Mouse (Mus musculus): ENCODE measurements at regions not wholly inside any gene's neighbourhood (a gene's known extent, or its start where the extent isn't known, plus 50 kb on each side); places are given as distances from the start of the nearest gene placed in this dataset.

- no peak for DNase-seq
Measured at GRCm38 (mm10) chr1:90408504-90409215, 194.1 kb upstream of the Cops8 start.

GRCm38 (mm10) chr1:90409236-90409635 is 193.5 kb upstream of the Cops8 start:
- no peak for DNase-seq

- no peak for DNase-seq
Measured at GRCm38 (mm10) chr1:90412511-90413045, 190.2 kb upstream of the Cops8 start.

- DNase-seq, result peak; percentile 60
Measured at GRCm38 (mm10) chr1:90414751-90415150, 188.0 kb upstream of the Cops8 start.

GRCm38 (mm10) chr1:90424066-90424821 is 178.5 kb upstream of the Cops8 start:
- no peak for DNase-seq

- DNase-seq, result no peak
Measured at GRCm38 (mm10) chr1:90428334-90428733, 174.4 kb upstream of the Cops8 start.

- DNase-seq, result no peak
Measured at GRCm38 (mm10) chr1:90428774-90429173, 174.0 kb upstream of the Cops8 start.

GRCm38 (mm10) chr1:90430480-90430879 is 172.3 kb upstream of the Cops8 start:
- no peak for DNase-seq

- no peak for DNase-seq
Measured at GRCm38 (mm10) chr1:90431783-90432182, 171.0 kb upstream of the Cops8 start.

GRCm38 (mm10) chr1:90433911-90434310 is 168.9 kb upstream of the Cops8 start:
- DNase-seq, result no peak

GRCm38 (mm10) chr1:90440638-90441037 is 162.1 kb upstream of the Cops8 start:
- no peak for DNase-seq

- no peak for DNase-seq
Measured at GRCm38 (mm10) chr1:90441134-90441868, 161.5 kb upstream of the Cops8 start.

- no peak for DNase-seq
Measured at GRCm38 (mm10) chr1:90442250-90443240, 160.2 kb upstream of the Cops8 start.

GRCm38 (mm10) chr1:90449571-90450226 is 153.1 kb upstream of the Cops8 start:
- DNase-seq, result no peak

- no peak for DNase-seq
Measured at GRCm38 (mm10) chr1:90451942-90452557, 150.7 kb upstream of the Cops8 start.

GRCm38 (mm10) chr1:90454263-90454662 is 148.5 kb upstream of the Cops8 start:
- no peak for DNase-seq

- no peak for DNase-seq
Measured at GRCm38 (mm10) chr1:90457396-90457795, 145.4 kb upstream of the Cops8 start.

GRCm38 (mm10) chr1:90458176-90458575 is 144.6 kb upstream of the Cops8 start:
- DNase-seq, result no peak

GRCm38 (mm10) chr1:90461699-90462098 is 141.1 kb upstream of the Cops8 start:
- no peak for DNase-seq

- DNase-seq, result no peak
Measured at GRCm38 (mm10) chr1:90463302-90463701, 139.5 kb upstream of the Cops8 start.

- no peak for DNase-seq
Measured at GRCm38 (mm10) chr1:90467646-90468045, 135.1 kb upstream of the Cops8 start.
